Mouse (Mus musculus) myocyte (in vitro differentiated cells): ENCODE measurements around the gene Ceacam5. TPM values are rescaled to one million over a fixed set of nuclear protein-coding genes. Genes with fewer than 3 reads are reported as not detected.

Experiments
- H3K27me3 ChIP-seq: one replicate; pipeline ENCODE4 v1.6.1; 2011; ENCODE audit not compliant: control insufficient read depth, insufficient read depth, insufficient read length
- H3K36me3 ChIP-seq: one replicate; pipeline ENCODE4 v1.6.1; 2011; ENCODE audit not compliant: control insufficient read depth, insufficient read depth
- H3K4me2 ChIP-seq: one replicate; pipeline ENCODE4 v1.6.1; 2011; ENCODE audit warnings: low read depth, control low read depth
- H3K4me3 ChIP-seq: one replicate; pipeline ENCODE4 v1.5.1; 2011; ENCODE audit warnings: mild to moderate bottlenecking, control low read depth, moderate library complexity
- H3K79me2 ChIP-seq: one replicate; pipeline ENCODE4 v1.6.1; 2011; ENCODE audit not compliant: control insufficient read depth, insufficient read depth
- H3ac ChIP-seq: one replicate; pipeline ENCODE4 v1.6.1; 2011; ENCODE audit not compliant: control insufficient read depth, insufficient read length
- E2F4 ChIP-seq: IDR thresholded peaks from one replicate; pipeline ENCODE4 v1.6.1; 2011; ENCODE audit warnings: mild to moderate bottlenecking, control low read depth, moderate library complexity; ENCODE audit not compliant: insufficient read depth
- MAX ChIP-seq: IDR thresholded peaks from one replicate; pipeline ENCODE4 v1.6.1; 2011; ENCODE audit warnings: low read depth, mild to moderate bottlenecking, control low read depth
- MYOD1 ChIP-seq, 3 experiments: IDR thresholded peaks; one replicate each; pipeline ENCODE4 v1.6.1; 2011; ENCODE audit warnings: control low read depth in 2 of 3, low read depth in 2 of 3, mild to moderate bottlenecking in 2 of 3, moderate library complexity in 1 of 3; ENCODE audit not compliant: insufficient read length in 2 of 3, control insufficient read depth in 1 of 3
- MYOG ChIP-seq, 3 experiments: IDR thresholded peaks; one replicate each; pipeline ENCODE4 v1.6.1; 2011; ENCODE audit warnings: control low read depth in 2 of 3, low read depth in 2 of 3, mild to moderate bottlenecking in 2 of 3; ENCODE audit not compliant: insufficient read length in 2 of 3, control insufficient read depth in 1 of 3, insufficient read depth in 1 of 3
- POLR2A ChIP-seq: IDR thresholded peaks from one replicate; pipeline ENCODE4 v1.6.1; 2011; ENCODE audit warnings: low read depth, mild to moderate bottlenecking, control low read depth, moderate library complexity; ENCODE audit not compliant: insufficient read length
- POLR2AphosphoS2 ChIP-seq: IDR thresholded peaks from one replicate; pipeline ENCODE4 v1.6.1; 2011; ENCODE audit warnings: low read depth, control low read depth; ENCODE audit not compliant: insufficient read length
- SRF ChIP-seq: IDR thresholded peaks from one replicate; pipeline ENCODE4 v1.6.1; 2011; ENCODE audit warnings: low read depth; ENCODE audit not compliant: control insufficient read depth, insufficient read length
- TCF12 ChIP-seq: IDR thresholded peaks from one replicate; pipeline ENCODE4 v1.6.1; 2011; ENCODE audit warnings: mild to moderate bottlenecking, control low read depth; ENCODE audit not compliant: poor library complexity, insufficient read depth, severe bottlenecking
- TCF3 ChIP-seq: IDR thresholded peaks from one replicate; pipeline ENCODE4 v1.6.1; 2011; ENCODE audit warnings: low read depth, control low read depth; ENCODE audit not compliant: insufficient read length
- USF1 ChIP-seq: IDR thresholded peaks from one replicate; pipeline ENCODE4 v1.6.1; 2011; ENCODE audit warnings: low read depth, mild to moderate bottlenecking, control low read depth, moderate library complexity
- polyA plus RNA-seq: library from polyadenylated mRNA; unstranded; fragments of >200 nt; fragmentation: generic; extraction: Trizol; gene quantifications from one replicate; pipeline ENCODE4 v1.2.1, GENCODE M21; 2012; ENCODE audit warnings: missing spikeins

The Ceacam5 gene
- not detected for polyA plus RNA-seq

GRCm38 (mm10) chr7:17712938-17713337, at the start of gene Ceacam5:
Ceacam5 (plus strand) TSS chr7:17713238.
- Histone ChIP-seq H3K4me3 (no peak within 1 kb of the TSS), H3ac (no peak within 1 kb of the TSS), H3K27me3 (no peaks in the 10 kb centered on the region), H3K79me2 (no peaks in the 10 kb centered on the region), H3K4me2 (no peak within 1 kb of the TSS), H3K36me3 (no peaks in the 10 kb centered on the region)
- TF ChIP-seq USF1: no peak
- TF ChIP-seq TCF3: no peak
- no peak for TF ChIP-seq MAX
- TF ChIP-seq TCF12: no peak
- TF ChIP-seq SRF: no peak
- TF ChIP-seq POLR2AphosphoS2: no peak
- TF ChIP-seq MYOG (IDR thresholded peaks at IDR 0.05; ENCODE audit: control insufficient read depth in 1 of 3, insufficient read depth in 1 of 3, insufficient read length in 2 of 3, low read depth in 2 of 3): no peak
- TF ChIP-seq POLR2A: no peak
- no peak for TF ChIP-seq E2F4
- no peak for TF ChIP-seq MYOD1 (IDR thresholded peaks at IDR 0.05; ENCODE audit: control insufficient read depth in 1 of 3, insufficient read length in 2 of 3, low read depth in 2 of 3)

Other genes with a start within 250 kb of the Ceacam5 start
- not detected for gene Ceacam14, start 99.4 kb downstream of the Ceacam5 start, polyA plus RNA-seq
- gene Gm5155, start 158.5 kb downstream of the Ceacam5 start, polyA plus RNA-seq: not detected